ENCODE assay signal across 11 mouse cellular contexts in genomic region chr1:119391311-119391710, GRCm38 (mm10). TPM values are rescaled to one million over a fixed set of nuclear protein-coding genes. Genes with fewer than 3 reads are reported as not detected.
A peak's percentile ranks its signal among the peaks of the same experiment; 100 is the strongest.
DNase-seq lines count a peak whose midpoint lies in the region; ATAC-seq and TF ChIP-seq lines count a peak whose summit lies in the region.
"Had no signal": no experiment of that assay in that cellular context is flagged by ENCODE, and none has a peak within 500 bp of the region (broad histone marks: within the 10 kb centered on the region; RNA-seq: fewer than 3 reads in every experiment).

No protein-coding gene starts in this region.

- no peak overlapping the region for H3K27ac ChIP-seq in intestine, embryonic 15.5 days
- no peak overlapping the region for H3K27ac ChIP-seq in intestine, postnatal 0 days (ENCODE audit: low read depth, low read length)
- no peak overlapping the region for H3K27ac ChIP-seq in midbrain, embryonic 11.5 days (ENCODE audit: low read depth, low read length)
- H3K27ac ChIP-seq: stomach, postnatal 0 days had no signal

- intact Hi-C loops in heart, postnatal 14 days (cut with DNase I): no loop called here

- H3K4me3 ChIP-seq in intestine, embryonic 15.5 days (replicated peaks): no peak overlapping the region
- no peak overlapping the region for H3K4me3 ChIP-seq in intestine, postnatal 0 days (ENCODE audit: low read depth, low read length)
- no peak overlapping the region for H3K4me3 ChIP-seq in midbrain, embryonic 11.5 days (ENCODE audit: low read depth, low read length)
- H3K4me3 ChIP-seq: megakaryocyte, embryonic 14.5 days had no signal

- H3K36me3 ChIP-seq in intestine, embryonic 15.5 days: no peaks in the 10 kb centered on the region
- no peaks in the 10 kb centered on the region for H3K36me3 ChIP-seq in intestine, postnatal 0 days (ENCODE audit: control insufficient read depth, insufficient read depth)
- H3K36me3 ChIP-seq in midbrain, embryonic 11.5 days (ENCODE audit: control insufficient read depth, insufficient read depth, low read length): no peaks in the 10 kb centered on the region

- H3K4me1 ChIP-seq in intestine, embryonic 15.5 days (replicated peaks): 0 out of 2 replicates have a peak, but pooled peaks cover 4% of the 10 kb centered on the region
- H3K4me1 ChIP-seq in intestine, postnatal 0 days (replicated peaks; ENCODE audit: control insufficient read depth, insufficient read depth, low read length): no peaks in the 10 kb centered on the region
- peaks cover 19% of the 10 kb centered on the region for H3K4me1 ChIP-seq in midbrain, embryonic 11.5 days (ENCODE audit: control insufficient read depth, insufficient read depth, low read length)
- H3K4me1 ChIP-seq: megakaryocyte, embryonic 14.5 days had no signal

- DNase-seq in adrenal gland, postnatal 10 days: peak; percentile 81
- DNase-seq in cerebellum, adult 9-10 months: peak; percentile 74
- DNase-seq in heart, postnatal 14 days: peak; percentile 62 to 66
- no peak for DNase-seq in urinary bladder, adult 18-20 months (ENCODE audit: low spot score in 2 of 2)
- no peak for DNase-seq in urinary bladder, postnatal 36 days (ENCODE audit: low spot score in 2 of 2)
- no peak for DNase-seq in midbrain, embryonic 11.5 days (ENCODE audit: low spot score, missing footprints)
- DNase-seq: gastrocnemius, postnatal 36 days had no signal

- no peak overlapping the region for H3K9ac ChIP-seq in intestine, embryonic 15.5 days
- H3K9ac ChIP-seq in intestine, postnatal 0 days (ENCODE audit: low read depth, low read length): no peak overlapping the region
- H3K9ac ChIP-seq in midbrain, embryonic 11.5 days (ENCODE audit: low read length): no peak overlapping the region

- no peaks in the 10 kb centered on the region for H3K9me3 ChIP-seq in intestine, embryonic 15.5 days
- H3K9me3 ChIP-seq in intestine, postnatal 0 days (ENCODE audit: control insufficient read depth): no peaks in the 10 kb centered on the region
- H3K9me3 ChIP-seq in midbrain, embryonic 11.5 days (ENCODE audit: control insufficient read depth, low read length): no peaks in the 10 kb centered on the region
- H3K9me3 ChIP-seq: megakaryocyte, embryonic 14.5 days had no signal

- H3K27me3 ChIP-seq in intestine, embryonic 15.5 days (replicated peaks): no peaks in the 10 kb centered on the region
- H3K27me3 ChIP-seq in intestine, postnatal 0 days (replicated peaks; ENCODE audit: control insufficient read depth, insufficient read depth, low read length): no peaks in the 10 kb centered on the region
- no peaks in the 10 kb centered on the region for H3K27me3 ChIP-seq in midbrain, embryonic 11.5 days (ENCODE audit: control insufficient read depth, insufficient read depth, low read length)

- WGBS in intestine, embryonic 15.5 days: 42% methylated on average over 3 of the region's 3 CpGs
- WGBS in intestine, postnatal 0 days: 31% methylated on average over 3 of the region's 3 CpGs
- 82% methylated on average over 3 of the region's 3 CpGs for WGBS in midbrain, embryonic 11.5 days

- no peak overlapping the region for H3K4me2 ChIP-seq in intestine, embryonic 15.5 days (replicated peaks)
- H3K4me2 ChIP-seq in intestine, postnatal 0 days (replicated peaks; ENCODE audit: low read depth): no peak overlapping the region
- H3K4me2 ChIP-seq in midbrain, embryonic 11.5 days: no peak overlapping the region

- peak; percentile 46; the same call in 1 of the 2 replicates for ATAC-seq in intestine, embryonic 15.5 days
- no peak for ATAC-seq in intestine, postnatal 0 days
- no peak for ATAC-seq in midbrain, embryonic 11.5 days (ENCODE audit: low FRiP score)

- no peak for TF ChIP-seq CTCF in intestine, postnatal 0 days (IDR thresholded peaks at IDR 0.05; ENCODE audit: low read depth)

RNA-seq across cellular contexts. Expression of gene Inhbb, which starts 30.7 kb away (rescaled TPM):
- polyA plus RNA-seq in intestine, embryonic 15.5 days (2015; fragmentation: Nextera tagmentation; extraction: Ambion mirVana): 0.11 and 0.16 TPM in 2 replicates
- polyA plus RNA-seq in intestine, postnatal 0 days (2015; fragmentation: Nextera tagmentation; extraction: Ambion mirVana): 0.20 and 0.42 TPM in 2 replicates
- 1 to 10 TPM; 5.5 to 7.7 TPM for total RNA-seq in adrenal gland, postnatal 10 days (2021)
- total RNA-seq in heart, postnatal 14 days (2021): 1 to 10 TPM; 1.0 to 1.6 TPM
- polyA plus RNA-seq in midbrain, embryonic 11.5 days (2014; fragmentation: Nextera tagmentation; extraction: Ambion mirVana): 0.37 and 0.51 TPM in 2 replicates

Comparison
In these comparisons a context has a peak if more than half of its experiments do, and no peak if none do; other contexts are left out.
1. DNase-seq: peak in adrenal gland, postnatal 10 days (single experiment), cerebellum, adult 9-10 months (single experiment) and heart, postnatal 14 days (2 of 2); none in urinary bladder, adult 18-20 months (0 of 2), urinary bladder, postnatal 36 days (0 of 2) and midbrain, embryonic 11.5 days (single experiment).